Mouse (Mus musculus) CH12.LX (cell line): Measurements from ENCODE around the gene Csrnp1. TPM values are rescaled to one million over a fixed set of nuclear protein-coding genes. Genes with fewer than 3 reads are reported as not detected.

Experiments
- DNase-seq: peaks from one replicate; pipeline ENCODE4 v3.0.0-alpha.2; 2013; ENCODE audit errors: extremely low read depth
- H3K27ac ChIP-seq: 2 replicates; pipeline ENCODE4 v1.5.1; 2012; ENCODE audit warnings: low read depth, mild to moderate bottlenecking, control low read depth, moderate library complexity; ENCODE audit not compliant: insufficient read depth
- H3K27me3 ChIP-seq: replicated peaks from 2 replicates; pipeline ENCODE3; 2012; ENCODE audit warnings: inconsistent platforms
- H3K36me3 ChIP-seq, 2 experiments: replicated peaks in 1 of 2; 2 replicates each; pipeline versions ENCODE3 to v1.6.1; 2012; ENCODE audit warnings: inconsistent platforms in 1 of 2, low read length in 1 of 2, mild to moderate bottlenecking in 1 of 2, mixed read lengths in 1 of 2, moderate library complexity in 1 of 2; ENCODE audit not compliant: control insufficient read depth in 1 of 2, insufficient read depth in 1 of 2
- H3K4me1 ChIP-seq, 2 experiments: 2 replicates each; pipeline ENCODE4 v1.6.1; 2012; ENCODE audit warnings: inconsistent platforms in 1 of 2, moderate library complexity in 1 of 2; ENCODE audit not compliant: insufficient read depth in 2 of 2, control insufficient read depth in 1 of 2
- H3K4me2 ChIP-seq: 2 replicates; pipeline ENCODE4 v1.6.1; 2012; ENCODE audit warnings: low read depth, mild to moderate bottlenecking, control low read depth; ENCODE audit not compliant: poor library complexity, insufficient read depth, severe bottlenecking
- H3K4me3 ChIP-seq, 3 experiments: fragments of 150-350 bp in 1 of 3; sonication (generic) in 1 of 3; replicated peaks in 1 of 3; 2 replicates each; pipeline versions ENCODE3 to v1.5.1; 2011 to 2012; ENCODE audit warnings: low read depth in 2 of 3, low read length in 2 of 3, mild to moderate bottlenecking in 2 of 3, moderate library complexity in 2 of 3, control low read depth in 1 of 3, improper control_type of control experiment in 1 of 3, inconsistent platforms in 1 of 3, mixed read lengths in 1 of 3; ENCODE audit not compliant: poor library complexity in 1 of 3
- H3K79me2 ChIP-seq: replicated peaks from 2 replicates; pipeline ENCODE4 v1.6.1; 2012; ENCODE audit warnings: mild to moderate bottlenecking, moderate library complexity; ENCODE audit not compliant: control insufficient read depth, poor library complexity, insufficient read depth, severe bottlenecking; ENCODE audit errors: extremely low read depth
- H3K9ac ChIP-seq: 2 replicates; pipeline ENCODE4 v1.6.1; 2012; ENCODE audit warnings: low read depth, mild to moderate bottlenecking, control low read depth, moderate library complexity; ENCODE audit not compliant: insufficient read depth
- H3K9me3 ChIP-seq: replicated peaks from 2 replicates; pipeline ENCODE3; 2012; ENCODE audit warnings: low read length, inconsistent platforms, mixed read lengths
- CHD1 ChIP-seq: IDR thresholded peaks from 2 replicates; pipeline ENCODE4 v1.6.1; 2012; ENCODE audit warnings: low read depth, low read length, improper control_type of control experiment, inconsistent platforms
- CHD2 ChIP-seq: IDR thresholded peaks from 2 replicates; pipeline ENCODE4 v1.6.1; 2011; ENCODE audit warnings: low read length, improper control_type of control experiment
- ELF1 ChIP-seq: IDR thresholded peaks from 2 replicates; pipeline ENCODE4 v1.6.1; 2014; ENCODE audit warnings: low read depth, mild to moderate bottlenecking, inconsistent platforms, low read length, improper control_type of control experiment
- EP300 ChIP-seq: IDR thresholded peaks from 2 replicates; pipeline ENCODE4 v1.6.1; 2011; ENCODE audit warnings: low read length, improper control_type of control experiment
- ETS1 ChIP-seq: conservative IDR thresholded peaks from 2 replicates; pipeline ENCODE4 v1.6.1; 2012; ENCODE audit warnings: low read depth, mild to moderate bottlenecking, inconsistent platforms, low read length, improper control_type of control experiment, moderate library complexity
- GABPA ChIP-seq: IDR thresholded peaks from 2 replicates; pipeline ENCODE4 v1.6.1; 2012; ENCODE audit warnings: low read depth, low read length, improper control_type of control experiment, inconsistent platforms; ENCODE audit not compliant: insufficient replicate concordance
- IRF4 ChIP-seq: IDR thresholded peaks from 2 replicates; pipeline ENCODE4 v1.6.1; 2014; ENCODE audit warnings: low read depth, mild to moderate bottlenecking, inconsistent platforms, low read length, improper control_type of control experiment
- JUND ChIP-seq: conservative IDR thresholded peaks from 2 replicates; pipeline ENCODE4 v1.6.1; 2011; ENCODE audit warnings: low read depth, low read length, improper control_type of control experiment
- KAT2A ChIP-seq: IDR thresholded peaks from 2 replicates; pipeline ENCODE4 v1.6.1; 2012; ENCODE audit warnings: low read length, improper control_type of control experiment, inconsistent platforms; ENCODE audit not compliant: insufficient replicate concordance
- MAFK ChIP-seq: IDR thresholded peaks from 2 replicates; pipeline ENCODE4 v1.6.1; 2011; ENCODE audit warnings: low read length, improper control_type of control experiment; ENCODE audit not compliant: insufficient replicate concordance
- MEF2A ChIP-seq: IDR thresholded peaks from 2 replicates; pipeline ENCODE4 v1.6.1; 2014; ENCODE audit warnings: low read depth, mild to moderate bottlenecking, inconsistent platforms, low read length, improper control_type of control experiment, borderline replicate concordance
- MXI1 ChIP-seq: IDR thresholded peaks from 2 replicates; pipeline ENCODE4 v1.6.1; 2011; ENCODE audit warnings: mild to moderate bottlenecking, low read depth, low read length, improper control_type of control experiment
- MYC ChIP-seq: IDR thresholded peaks from 2 replicates; pipeline ENCODE4 v1.6.1; 2011; ENCODE audit warnings: low read depth, mild to moderate bottlenecking, improper control_type of control experiment, low read length
- NELFE ChIP-seq: IDR thresholded peaks from 2 replicates; pipeline ENCODE4 v1.6.1; 2011; ENCODE audit warnings: low read depth, low read length, improper control_type of control experiment
- NRF1 ChIP-seq: IDR thresholded peaks from 2 replicates; pipeline ENCODE4 v1.6.1; 2014; ENCODE audit warnings: low read depth, mild to moderate bottlenecking, inconsistent platforms, low read length, improper control_type of control experiment, moderate library complexity
- PAX5 ChIP-seq: IDR thresholded peaks from 2 replicates; pipeline ENCODE4 v1.6.1; 2012; ENCODE audit warnings: low read length, inconsistent platforms, mixed read lengths
- POLR2A ChIP-seq: IDR thresholded peaks from 2 replicates; pipeline ENCODE4 v1.6.1; 2011; ENCODE audit warnings: low read depth, mild to moderate bottlenecking, improper control_type of control experiment, low read length
- POLR2AphosphoS2 ChIP-seq: IDR thresholded peaks from 2 replicates; pipeline ENCODE4 v1.6.1; 2011; ENCODE audit warnings: low read depth, low read length, improper control_type of control experiment
- RAD21 ChIP-seq: IDR thresholded peaks from 2 replicates; pipeline ENCODE4 v1.6.1; 2011; ENCODE audit warnings: low read depth, mild to moderate bottlenecking, low read length, improper control_type of control experiment, moderate library complexity
- RCOR1 ChIP-seq: conservative IDR thresholded peaks from 2 replicates; pipeline ENCODE4 v1.6.1; 2012; ENCODE audit warnings: low read depth, mild to moderate bottlenecking, inconsistent platforms, low read length, improper control_type of control experiment
- TBP ChIP-seq: conservative IDR thresholded peaks from 2 replicates; pipeline ENCODE4 v1.6.1; 2011; ENCODE audit warnings: low read depth, low read length, improper control_type of control experiment
- USF2 ChIP-seq: conservative IDR thresholded peaks from 2 replicates; pipeline ENCODE4 v1.6.1; 2011; ENCODE audit warnings: low read depth, low read length, improper control_type of control experiment
- ZKSCAN1 ChIP-seq: IDR thresholded peaks from 2 replicates; pipeline ENCODE4 v1.6.1; 2012; ENCODE audit warnings: low read depth, inconsistent platforms, low read length, improper control_type of control experiment, borderline replicate concordance
- ZMIZ1 ChIP-seq: IDR thresholded peaks from 2 replicates; pipeline ENCODE4 v1.6.1; 2012; ENCODE audit warnings: low read depth, mild to moderate bottlenecking, inconsistent platforms, low read length, improper control_type of control experiment
- dilution Hi-C: fragments of 300-500 bp; cut with MboI; formaldehyde crosslinking; loops from 2 replicates; pipeline ENCODE4 v1.14.3; 2020; ENCODE audit warnings: low sequenced_read_pairs; ENCODE audit not compliant: extremely low pct_unique_long_range_greater_than_20kb, extremely low pct_ligation_motif_present
- in situ Hi-C: fragments of 300-500 bp; cut with MboI; formaldehyde crosslinking; loops from 3 replicates; pipeline ENCODE4 v1.14.3; 2019; ENCODE audit warnings: low sequenced_read_pairs, low pct_ligation_motif_present, low pct_unique_long_range_greater_than_20kb, mixed read lengths
- polyA plus RNA-seq: library from polyadenylated mRNA; unstranded; fragments of >175 nt; gene quantifications from 2 replicates; pipeline ENCODE4 v1.2.1, GENCODE M21; 2012; ENCODE audit warnings: low read depth; ENCODE audit not compliant: insufficient read length
- total RNA-seq, 2 experiments: library from RNA; depleted of rRNA; stranded (reverse); fragments of 300-350 nt in 1 of 2; fragments of >200 nt in 1 of 2; gene quantifications; 2 replicates each; pipeline ENCODE4 v1.2.3; 2012 to 2014

Gene Csrnp1
- total and polyA plus RNA-seq, 3 experiments = 7.8 to 15.5 (median 8.6) TPM

DNA sequence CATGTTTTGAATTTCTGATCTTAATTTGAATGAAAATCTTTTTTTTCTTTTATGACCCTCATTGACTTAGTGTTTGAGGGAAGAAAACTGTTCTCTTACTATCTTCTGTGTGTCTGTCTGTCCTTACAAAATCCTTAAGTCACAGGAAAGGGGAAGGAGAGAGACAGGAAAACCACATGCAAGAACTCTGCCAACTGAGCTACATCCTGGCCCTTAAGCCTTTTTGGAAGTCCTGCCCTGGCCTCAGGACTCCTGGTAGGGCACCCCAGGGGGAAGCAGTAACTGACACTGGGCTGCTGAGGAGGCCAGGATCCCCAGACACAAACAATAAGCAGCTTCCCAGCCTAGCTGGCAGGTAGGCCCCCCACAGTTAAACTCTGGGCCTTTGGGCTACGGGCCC is 41.1 kb downstream of the Csrnp1 start:
- Histone ChIP-seq H3K4me2 (no peak overlapping the region), H3K4me1 (peaks cover 9 to 48% of the 10 kb centered on the region in 2 experiments), H3K4me3 (no peak overlapping the region), H3K36me3 (no peaks in the 10 kb centered on the region), H3K79me2 (no peaks in the 10 kb centered on the region), H3K9me3 (no peaks in the 10 kb centered on the region), H3K27me3 (no peaks in the 10 kb centered on the region), H3K9ac (no peak overlapping the region), H3K27ac (no peak overlapping the region)
- DNase-seq = no peak
- dilution Hi-C loops (no loop called here), in situ Hi-C loops (no loop called here)
- no peak for TF ChIP-seq GABPA
- TF ChIP-seq MAFK = no peak
- TF ChIP-seq POLR2AphosphoS2 = no peak
- TF ChIP-seq ZMIZ1 = no peak
- TF ChIP-seq KAT2A = no peak
- TF ChIP-seq IRF4 = no peak
- TF ChIP-seq CHD1 = no peak
- no peak for TF ChIP-seq ELF1
- TF ChIP-seq EP300 = no peak
- TF ChIP-seq MEF2A = no peak
- TF ChIP-seq NELFE = no peak

DNA sequence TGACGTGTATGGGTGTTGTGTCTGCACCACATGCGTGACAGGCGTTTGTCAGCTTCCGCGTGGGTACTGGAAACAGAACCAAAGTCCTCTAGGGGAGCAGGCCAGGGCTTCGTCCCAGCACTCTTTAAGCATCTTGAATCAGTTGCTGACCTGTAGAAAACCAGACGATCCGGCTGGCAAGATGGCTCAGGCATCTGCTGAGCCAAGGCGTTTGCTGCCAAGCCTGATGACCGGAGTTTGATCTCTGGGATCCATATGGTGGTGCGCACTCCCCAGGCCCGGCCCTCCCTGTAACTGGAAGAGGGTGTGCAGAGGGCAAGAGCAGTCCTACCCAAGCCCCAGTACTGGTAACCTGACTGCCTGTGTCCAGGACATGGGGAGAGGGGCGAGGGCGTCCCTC is 42.6 kb downstream of the Csrnp1 start:
- in situ Hi-C loops = no loop called here
- Histone ChIP-seq H3K9me3 (no peaks in the 10 kb centered on the region), H3K36me3 (no peaks in the 10 kb centered on the region), H3K79me2 (no peaks in the 10 kb centered on the region), H3K9ac (no peak overlapping the region), H3K27ac (no peak overlapping the region), H3K4me1 (peaks cover 16 to 53% of the 10 kb centered on the region in 2 experiments), H3K4me3 (no peak overlapping the region), H3K27me3 (no peaks in the 10 kb centered on the region), H3K4me2 (no peak overlapping the region)
- no peak for DNase-seq
- TF ChIP-seq MYC = no peak
- TF ChIP-seq NELFE = no peak
- no peak for TF ChIP-seq ETS1
- no peak for TF ChIP-seq MXI1
- no peak for TF ChIP-seq POLR2AphosphoS2
- TF ChIP-seq PAX5 = no peak
- no peak for TF ChIP-seq NRF1
- no peak for TF ChIP-seq RAD21
- no peak for TF ChIP-seq JUND
- no peak for TF ChIP-seq USF2
- TF ChIP-seq CHD1 = no peak
- TF ChIP-seq MAFK = no peak
- no peak for TF ChIP-seq IRF4
- TF ChIP-seq ZKSCAN1 = no peak
- TF ChIP-seq EP300 = no peak
- TF ChIP-seq RCOR1 = no peak
- no peak for TF ChIP-seq CHD2
- TF ChIP-seq POLR2A = no peak
- no peak for TF ChIP-seq TBP
- dilution Hi-C loops = no loop called here
